Mouse (Mus musculus): ENCODE measurements around the gene Trpc5. TPM values are rescaled to one million over a fixed set of nuclear protein-coding genes. Genes with fewer than 3 reads are reported as not detected.

The Trpc5 gene
- polyA plus RNA-seq, 2 experiments, result 0.28 to 0.50 TPM

DNA sequence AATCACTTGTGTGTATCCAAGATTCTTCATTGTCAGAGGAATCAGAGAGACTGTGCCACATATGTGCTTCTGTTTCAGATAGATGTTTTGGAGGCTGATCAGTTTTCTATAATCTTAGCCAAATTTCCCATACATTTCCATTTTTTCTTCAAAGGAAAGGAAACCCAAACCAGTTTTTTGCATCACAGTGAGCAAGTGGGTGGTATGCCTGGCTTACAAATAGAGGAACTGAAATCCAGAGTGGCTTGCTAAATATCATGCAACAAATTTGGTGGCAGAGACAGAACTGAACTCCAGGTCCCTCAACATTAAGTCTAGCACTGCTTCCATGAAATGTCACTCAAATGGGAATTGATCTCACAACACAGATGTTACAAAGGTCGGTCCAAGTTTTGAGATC lies 266.9 kb downstream of the Trpc5 start:
- H3K9ac ChIP-seq (ENCODE audit: low read depth, low read length, severe bottlenecking), result no peak overlapping the region
- no peaks in the 10 kb centered on the region for H3K4me1 ChIP-seq (ENCODE audit: control insufficient read depth, insufficient read depth, low read length)
- no peak overlapping the region for H3K4me3 ChIP-seq (replicated peaks; ENCODE audit: low read length)
- ATAC-seq (ENCODE audit: low FRiP score, low read depth) (no peak), DNase-seq (ENCODE audit: low spot score) (no peak)
- TF ChIP-seq POLR2A (IDR thresholded peaks at IDR 0.05; ENCODE audit: borderline replicate concordance, extremely low read depth, insufficient read depth, insufficient read length), result no peak
- 94% methylated on average over 1 of the region's 1 CpGs for WGBS
- H3K27me3 ChIP-seq (ENCODE audit: control insufficient read depth, insufficient read depth, low read length), result no peaks in the 10 kb centered on the region
- H3K9me3 ChIP-seq (ENCODE audit: control insufficient read depth, low read length), result no peaks in the 10 kb centered on the region
- no peak overlapping the region for H3K27ac ChIP-seq (replicated peaks; ENCODE audit: low read depth, low read length)
- H3K36me3 ChIP-seq (ENCODE audit: control insufficient read depth, insufficient read depth, low read length), result no peaks in the 10 kb centered on the region
- no peak overlapping the region for H3K4me2 ChIP-seq (replicated peaks; ENCODE audit: low read depth, low read length, severe bottlenecking)

DNA sequence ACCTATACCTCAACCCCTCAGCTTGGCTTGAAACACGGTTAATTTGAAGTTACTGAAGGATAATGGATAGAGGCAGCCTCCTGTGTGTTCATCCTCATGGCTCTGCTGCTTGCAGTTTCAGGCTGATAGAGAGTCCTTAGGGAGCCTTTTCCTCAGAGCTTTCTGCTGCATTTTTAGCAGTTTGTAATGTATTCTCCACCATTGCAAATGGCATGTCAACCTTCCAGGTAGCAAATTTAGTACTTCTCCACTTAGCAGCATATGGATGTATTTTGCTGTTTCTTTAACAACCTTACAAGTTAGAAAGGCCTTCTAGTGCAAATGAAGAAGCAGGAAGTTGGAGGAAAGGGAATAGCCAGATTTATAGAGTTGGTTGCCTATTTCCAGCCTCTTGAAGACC lies 267.7 kb downstream of the Trpc5 start:
- TF ChIP-seq POLR2A (IDR thresholded peaks at IDR 0.05; ENCODE audit: borderline replicate concordance, extremely low read depth, insufficient read depth, insufficient read length), result no peak
- H3K4me3 ChIP-seq (replicated peaks; ENCODE audit: low read length), result no peak overlapping the region
- H3K4me1 ChIP-seq (ENCODE audit: control insufficient read depth, insufficient read depth, low read length), result no peaks in the 10 kb centered on the region
- no peaks in the 10 kb centered on the region for H3K9me3 ChIP-seq (ENCODE audit: control insufficient read depth, low read length)
- H3K4me2 ChIP-seq (replicated peaks; ENCODE audit: low read depth, low read length, severe bottlenecking), result no peak overlapping the region
- DNase-seq (ENCODE audit: low spot score) (no peak), ATAC-seq (ENCODE audit: low FRiP score, low read depth) (no peak)
- no peak overlapping the region for H3K9ac ChIP-seq (ENCODE audit: low read depth, low read length, severe bottlenecking)
- WGBS, result 75% methylated on average over 1 of the region's 1 CpGs
- no peaks in the 10 kb centered on the region for H3K36me3 ChIP-seq (ENCODE audit: control insufficient read depth, insufficient read depth, low read length)
- no peaks in the 10 kb centered on the region for H3K27me3 ChIP-seq (ENCODE audit: control insufficient read depth, insufficient read depth, low read length)
- H3K27ac ChIP-seq (replicated peaks; ENCODE audit: low read depth, low read length), result no peak overlapping the region

DNA sequence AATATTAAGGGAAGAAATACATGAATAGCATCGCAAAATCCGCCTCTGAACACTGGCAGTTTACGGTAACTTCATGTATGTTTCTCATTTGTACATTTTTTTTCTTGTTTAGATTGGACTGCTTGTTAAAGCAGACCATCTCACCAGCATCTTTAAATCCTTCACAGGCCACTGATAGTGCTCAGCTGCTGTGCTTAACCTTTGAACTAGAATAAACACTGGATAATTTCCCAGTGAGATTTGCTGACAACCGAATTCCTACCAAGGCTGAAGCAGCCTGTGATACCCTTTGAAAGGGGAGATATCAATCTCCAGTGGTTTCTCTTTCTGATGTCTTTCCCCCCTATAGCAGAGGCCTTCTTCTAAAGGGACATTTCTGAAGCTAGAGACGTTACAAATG lies 279.9 kb downstream of the Trpc5 start:
- DNase-seq (ENCODE audit: low spot score), result no peak
- Histone ChIP-seq H3K27ac (replicated peaks; ENCODE audit: low read depth, low read length) (no peak overlapping the region), H3K4me1 (ENCODE audit: control insufficient read depth, insufficient read depth, low read length) (no peaks in the 10 kb centered on the region), H3K36me3 (ENCODE audit: control insufficient read depth, insufficient read depth, low read length) (no peaks in the 10 kb centered on the region), H3K4me3 (replicated peaks; ENCODE audit: low read length) (no peak overlapping the region), H3K4me2 (replicated peaks; ENCODE audit: low read depth, low read length, severe bottlenecking) (no peak overlapping the region), H3K9ac (ENCODE audit: low read depth, low read length, severe bottlenecking) (no peak overlapping the region), H3K27me3 (ENCODE audit: control insufficient read depth, insufficient read depth, low read length) (no peaks in the 10 kb centered on the region), H3K9me3 (ENCODE audit: control insufficient read depth, low read length) (no peaks in the 10 kb centered on the region)
- 65% methylated on average over 5 of the region's 5 CpGs for WGBS
- TF ChIP-seq POLR2A (IDR thresholded peaks at IDR 0.05; ENCODE audit: borderline replicate concordance, extremely low read depth, insufficient read depth, insufficient read length), result no peak
- no peak for ATAC-seq (ENCODE audit: low FRiP score, low read depth)

DNA sequence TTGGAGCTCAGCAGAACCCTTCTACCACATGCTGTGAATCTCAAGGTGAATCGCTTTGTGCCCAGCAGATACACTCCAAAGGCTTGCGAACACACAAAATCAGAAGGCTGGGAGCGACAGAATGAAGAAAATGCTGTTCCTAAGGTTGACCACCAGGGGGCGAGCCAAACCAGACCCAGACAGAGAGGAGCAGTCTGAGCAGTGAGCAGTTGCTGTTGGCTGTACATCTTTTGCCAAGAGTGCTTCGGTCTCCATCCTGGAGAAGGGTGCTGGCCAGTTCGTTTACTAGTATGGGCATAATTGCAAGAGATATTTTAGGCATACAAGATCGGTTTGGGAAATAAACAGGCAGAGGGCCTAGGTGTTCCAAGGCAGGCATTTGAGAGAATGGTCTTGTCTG lies 284.5 kb downstream of the Trpc5 start:
- no peak overlapping the region for H3K4me3 ChIP-seq (replicated peaks; ENCODE audit: low read length)
- H3K27me3 ChIP-seq (ENCODE audit: control insufficient read depth, insufficient read depth, low read length), result no peaks in the 10 kb centered on the region
- no peaks in the 10 kb centered on the region for H3K4me1 ChIP-seq (ENCODE audit: control insufficient read depth, insufficient read depth, low read length)
- DNase-seq (ENCODE audit: low spot score), result peak; percentile 35
- no peaks in the 10 kb centered on the region for H3K9me3 ChIP-seq (ENCODE audit: control insufficient read depth, low read length)
- WGBS, result 35% methylated on average over 7 of the region's 7 CpGs
- no peaks in the 10 kb centered on the region for H3K36me3 ChIP-seq (ENCODE audit: control insufficient read depth, insufficient read depth, low read length)
- no peak overlapping the region for H3K27ac ChIP-seq (replicated peaks; ENCODE audit: low read depth, low read length)
- no peak overlapping the region for H3K4me2 ChIP-seq (replicated peaks; ENCODE audit: low read depth, low read length, severe bottlenecking)
- no peak for ATAC-seq (ENCODE audit: low FRiP score, low read depth)
- H3K9ac ChIP-seq (ENCODE audit: low read depth, low read length, severe bottlenecking), result no peak overlapping the region
- no peak for TF ChIP-seq POLR2A (IDR thresholded peaks at IDR 0.05; ENCODE audit: borderline replicate concordance, extremely low read depth, insufficient read depth, insufficient read length)

DNA sequence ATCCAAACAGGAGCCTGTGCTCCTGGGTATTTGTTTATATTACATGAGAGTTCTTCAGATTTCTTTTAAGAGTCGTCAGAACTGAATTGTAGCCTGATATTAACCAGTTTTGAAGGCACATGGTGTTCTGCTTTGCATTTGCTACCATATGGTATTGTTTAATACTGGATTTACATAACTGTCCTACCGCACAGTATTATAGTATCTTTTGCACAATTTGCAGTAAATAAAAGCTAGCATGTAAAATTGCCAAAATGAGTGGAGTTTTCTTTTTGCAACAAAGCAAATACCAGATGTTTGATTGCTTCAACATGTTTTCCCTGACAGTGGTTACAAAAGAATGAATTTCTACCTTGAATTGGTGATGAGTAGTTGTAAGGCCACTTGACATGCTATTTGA lies 313.8 kb downstream of the Trpc5 start:
- TF ChIP-seq POLR2A (IDR thresholded peaks at IDR 0.05; ENCODE audit: borderline replicate concordance, extremely low read depth, insufficient read depth, insufficient read length), result no peak
- Histone ChIP-seq H3K4me2 (replicated peaks; ENCODE audit: low read depth, low read length, severe bottlenecking) (no peak overlapping the region), H3K27me3 (ENCODE audit: control insufficient read depth, insufficient read depth, low read length) (no peaks in the 10 kb centered on the region), H3K9me3 (ENCODE audit: control insufficient read depth, low read length) (no peaks in the 10 kb centered on the region), H3K4me3 (replicated peaks; ENCODE audit: low read length) (no peak overlapping the region), H3K36me3 (ENCODE audit: control insufficient read depth, insufficient read depth, low read length) (peaks cover 6% of the 10 kb centered on the region; the same call in 1 of the 2 replicates), H3K27ac (replicated peaks; ENCODE audit: low read depth, low read length) (no peak overlapping the region), H3K9ac (ENCODE audit: low read depth, low read length, severe bottlenecking) (no peak overlapping the region), H3K4me1 (ENCODE audit: control insufficient read depth, insufficient read depth, low read length) (no peaks in the 10 kb centered on the region)
- DNase-seq (ENCODE audit: low spot score) (peak; percentile 10), ATAC-seq (ENCODE audit: low FRiP score, low read depth) (no peak)
- 42% methylated on average over 2 of the region's 2 CpGs for WGBS

DNA sequence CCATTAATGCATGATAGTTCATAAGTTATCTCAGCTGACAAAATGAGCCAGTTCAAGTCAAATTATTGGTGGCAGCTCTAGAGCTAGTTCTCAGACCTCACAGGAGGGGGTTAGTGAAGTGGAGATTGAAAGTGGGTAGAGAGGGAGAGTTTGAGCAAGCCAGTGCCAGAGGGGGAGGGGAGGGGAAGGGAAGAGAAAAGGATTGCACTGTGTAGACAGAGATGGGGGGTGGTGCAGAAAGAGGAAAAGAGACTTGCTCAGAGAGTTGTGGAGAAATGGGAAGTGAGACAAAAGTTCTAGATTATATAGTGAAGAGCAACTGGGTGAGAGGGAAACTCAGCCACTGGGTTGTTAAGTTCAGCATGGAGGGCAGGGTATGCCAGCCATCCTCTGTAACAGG lies 349.6 kb downstream of the Trpc5 start:
- TF ChIP-seq POLR2A (IDR thresholded peaks at IDR 0.05; ENCODE audit: borderline replicate concordance, extremely low read depth, insufficient read depth, insufficient read length), result no peak
- no peak overlapping the region for H3K4me2 ChIP-seq (replicated peaks; ENCODE audit: low read depth, low read length, severe bottlenecking)
- ATAC-seq (ENCODE audit: low FRiP score, low read depth), result no peak
- no peaks in the 10 kb centered on the region for H3K9me3 ChIP-seq (ENCODE audit: control insufficient read depth, low read length)
- H3K9ac ChIP-seq (ENCODE audit: low read depth, low read length, severe bottlenecking), result no peak overlapping the region
- H3K36me3 ChIP-seq (ENCODE audit: control insufficient read depth, insufficient read depth, low read length), result no peaks in the 10 kb centered on the region
- H3K27ac ChIP-seq (replicated peaks; ENCODE audit: low read depth, low read length), result no peak overlapping the region
- DNase-seq (ENCODE audit: low spot score), result no peak
- H3K4me1 ChIP-seq (ENCODE audit: control insufficient read depth, insufficient read depth, low read length), result no peaks in the 10 kb centered on the region
- H3K27me3 ChIP-seq (ENCODE audit: control insufficient read depth, insufficient read depth, low read length), result no peaks in the 10 kb centered on the region
- H3K4me3 ChIP-seq (replicated peaks; ENCODE audit: low read length), result no peak overlapping the region
